In the genomic region with DNA sequence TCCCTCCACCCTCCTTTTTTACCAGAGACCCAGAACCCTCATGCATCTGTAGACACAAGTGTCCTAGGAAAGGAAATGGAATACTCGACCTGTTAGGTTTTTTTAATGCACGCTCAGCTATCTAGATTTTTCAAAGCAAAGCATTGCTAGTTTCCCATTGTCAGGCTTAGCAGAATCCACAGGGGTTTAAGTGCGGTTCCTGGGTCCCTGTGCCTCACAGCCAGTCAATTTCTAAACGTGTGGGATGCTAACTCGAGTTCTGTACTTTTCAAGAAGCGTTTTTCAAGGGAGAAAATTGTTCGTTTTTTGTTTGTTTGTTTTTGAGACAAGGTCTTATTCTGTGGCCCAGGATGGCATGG, we compare ENCODE assay signal across 8 mouse cellular contexts. TPM values are rescaled to one million over a fixed set of nuclear protein-coding genes. Genes with fewer than 3 reads are reported as not detected.
A peak's percentile ranks its signal among the peaks of the same experiment; 100 is the strongest.
DNase-seq lines count a peak whose midpoint lies in the region; ATAC-seq lines count a peak whose summit lies in the region.

No protein-coding gene starts in this region.

- H3K4me2 ChIP-seq in kidney, embryonic 16.5 days (replicated peaks; ENCODE audit: low read depth, low read length) = peak overlapping the region; percentile 92
- H3K4me2 ChIP-seq in embryonic facial prominence, embryonic 15.5 days (replicated peaks) = peak overlapping the region; percentile 78
- peak overlapping the region; percentile 93 for H3K4me2 ChIP-seq in intestine, embryonic 15.5 days (replicated peaks)
- peak overlapping the region; percentile 84 for H3K4me2 ChIP-seq in neural tube, embryonic 12.5 days (replicated peaks)

- H3K9ac ChIP-seq in kidney, embryonic 16.5 days (replicated peaks; ENCODE audit: low read length) = peak overlapping the region; percentile 76; the same call in 1 of the 2 replicates
- 0 out of 2 replicates have a peak overlapping the region, but pooled peaks have one; percentile 26 for H3K9ac ChIP-seq in embryonic facial prominence, embryonic 15.5 days
- peak overlapping the region; percentile 58; the same call in 1 of the 2 replicates for H3K9ac ChIP-seq in intestine, embryonic 15.5 days
- H3K9ac ChIP-seq in neural tube, embryonic 12.5 days = peak overlapping the region; percentile 75; the same call in 1 of the 2 replicates

- no peaks in the 10 kb centered on the region for H3K9me3 ChIP-seq in kidney, embryonic 16.5 days (ENCODE audit: low read length)
- H3K9me3 ChIP-seq in embryonic facial prominence, embryonic 15.5 days (replicated peaks) = no peaks in the 10 kb centered on the region
- H3K9me3 ChIP-seq in intestine, embryonic 15.5 days = no peaks in the 10 kb centered on the region
- no peaks in the 10 kb centered on the region for H3K9me3 ChIP-seq in neural tube, embryonic 12.5 days

- no peak overlapping the region for H3K27ac ChIP-seq in kidney, embryonic 16.5 days (ENCODE audit: low read length)
- no peak overlapping the region for H3K27ac ChIP-seq in embryonic facial prominence, embryonic 15.5 days (replicated peaks)
- H3K27ac ChIP-seq in intestine, embryonic 15.5 days = no peak overlapping the region
- H3K27ac ChIP-seq in neural tube, embryonic 12.5 days = no peak overlapping the region

- peak overlapping the region; percentile 72 for H3K4me3 ChIP-seq in kidney, embryonic 16.5 days (ENCODE audit: low read length)
- H3K4me3 ChIP-seq in embryonic facial prominence, embryonic 15.5 days (replicated peaks) = peak overlapping the region; percentile 56
- peak overlapping the region; percentile 64 for H3K4me3 ChIP-seq in intestine, embryonic 15.5 days (replicated peaks)
- H3K4me3 ChIP-seq in neural tube, embryonic 12.5 days = peak overlapping the region; percentile 70

- no peaks in the 10 kb centered on the region for H3K36me3 ChIP-seq in kidney, embryonic 16.5 days (ENCODE audit: insufficient read depth, low read length)
- H3K36me3 ChIP-seq in embryonic facial prominence, embryonic 15.5 days = no peaks in the 10 kb centered on the region
- no peaks in the 10 kb centered on the region for H3K36me3 ChIP-seq in intestine, embryonic 15.5 days
- no peaks in the 10 kb centered on the region for H3K36me3 ChIP-seq in neural tube, embryonic 12.5 days

- no peak for ATAC-seq in kidney, embryonic 16.5 days (ENCODE audit: low FRiP score, low TSS enrichment)
- ATAC-seq in embryonic facial prominence, embryonic 15.5 days (ENCODE audit: insufficient number of reproducible peaks, low FRiP score, low TSS enrichment, low read depth) = no peak
- no peak for ATAC-seq in intestine, embryonic 15.5 days
- no peak for ATAC-seq in neural tube, embryonic 12.5 days (ENCODE audit: low FRiP score, low read depth)

- DNase-seq in kidney, adult 9 months = no peak
- no peak for DNase-seq in Muller cell, postnatal 12 days (ENCODE audit: inconsistent ontology term)
- DNase-seq in layer of hippocampus, postnatal 36 days = no peak
- DNase-seq in thymus, postnatal 4 days = no peak

- peaks cover 2% of the 10 kb centered on the region; the same call in 1 of the 2 replicates for H3K27me3 ChIP-seq in kidney, embryonic 16.5 days (ENCODE audit: insufficient read depth, low read length)
- peaks cover 17% of the 10 kb centered on the region; the same call in 1 of the 2 replicates for H3K27me3 ChIP-seq in embryonic facial prominence, embryonic 15.5 days
- no peaks in the 10 kb centered on the region; the same call in 1 of the 2 replicates for H3K27me3 ChIP-seq in intestine, embryonic 15.5 days (replicated peaks)
- H3K27me3 ChIP-seq in neural tube, embryonic 12.5 days (replicated peaks) = 0 out of 2 replicates have a peak, but pooled peaks cover 5% of the 10 kb centered on the region

- peaks cover 12% of the 10 kb centered on the region for H3K4me1 ChIP-seq in kidney, embryonic 16.5 days (ENCODE audit: insufficient read depth, low read length)
- peaks cover 16% of the 10 kb centered on the region for H3K4me1 ChIP-seq in embryonic facial prominence, embryonic 15.5 days
- H3K4me1 ChIP-seq in intestine, embryonic 15.5 days (replicated peaks) = peaks cover 11% of the 10 kb centered on the region; the same call in 1 of the 2 replicates
- H3K4me1 ChIP-seq in neural tube, embryonic 12.5 days = no peaks in the 10 kb centered on the region; the same call in 1 of the 2 replicates

- 7% methylated on average over 7 of the region's 7 CpGs for WGBS in kidney, embryonic 16.5 days
- 10% methylated on average over 7 of the region's 7 CpGs for WGBS in embryonic facial prominence, embryonic 15.5 days
- WGBS in intestine, embryonic 15.5 days = 18% methylated on average over 7 of the region's 7 CpGs
- 9% methylated on average over 7 of the region's 7 CpGs for WGBS in neural tube, embryonic 12.5 days

RNA-seq across cellular contexts. Expression of a gene that starts 0.3 kb away (rescaled TPM):
- 4.8 and 6.8 TPM in 2 replicates for polyA plus RNA-seq in kidney, embryonic 16.5 days (2015; fragmentation: Nextera tagmentation; extraction: Ambion mirVana)
- 3.3 and 3.7 TPM in 2 replicates for polyA plus RNA-seq in embryonic facial prominence, embryonic 15.5 days (2015; fragmentation: Nextera tagmentation; extraction: Ambion mirVana)
- 3.3 TPM in 2 replicates for polyA plus RNA-seq in intestine, embryonic 15.5 days (2015; fragmentation: Nextera tagmentation; extraction: Ambion mirVana)
- 7.9 and 8.5 TPM in 2 replicates for polyA plus RNA-seq in neural tube, embryonic 12.5 days (2016; fragmentation: Nextera tagmentation; extraction: Ambion mirVana)
- 1 to 10 TPM; 4.7 to 5.9 TPM for total RNA-seq in layer of hippocampus, postnatal 36 days (2021)

Comparison
In these comparisons a context has a peak if more than half of its experiments do, and no peak if none do; other contexts are left out.
1. H3K9ac ChIP-seq: peak in every context shown above with its lines; median percentile 76 in kidney, embryonic 16.5 days; 75 in neural tube, embryonic 12.5 days; 58 in intestine, embryonic 15.5 days; 26 in embryonic facial prominence, embryonic 15.5 days.